Mouse (Mus musculus) cerebellum, adult 2 months (tissue): ENCODE results near the gene Syne4. TPM values are rescaled to one million over a fixed set of nuclear protein-coding genes. Genes with fewer than 3 reads are reported as not detected.

Experiments
- DNase-seq, 2 experiments: peaks; one replicate each; pipeline ENCODE4 v3.0.0; 2021
- H3K27ac ChIP-seq: fragments of 200-500 bp; 2 replicates; pipeline ENCODE4 v1.5.1; 2012; ENCODE audit warnings: low read length, control low read depth, inconsistent platforms; ENCODE audit not compliant: insufficient read depth
- H3K27me3 ChIP-seq: fragments of 200-500 bp; 2 replicates; pipeline ENCODE4 v1.6.1; 2012; ENCODE audit warnings: inconsistent platforms, mild to moderate bottlenecking, low read length, moderate library complexity; ENCODE audit not compliant: control insufficient read depth, insufficient read depth
- H3K4me1 ChIP-seq: fragments of 200-500 bp; 2 replicates; pipeline ENCODE4 v1.6.1; 2011; ENCODE audit warnings: low read length; ENCODE audit not compliant: control insufficient read depth, insufficient read depth
- H3K4me3 ChIP-seq: fragments of 200-500 bp; replicated peaks from 2 replicates; pipeline ENCODE3; 2011; ENCODE audit warnings: mild to moderate bottlenecking, low read depth, low read length, control low read depth; ENCODE audit not compliant: insufficient read depth
- CTCF ChIP-seq: fragments of 200-500 bp; IDR thresholded peaks from 2 replicates; pipeline ENCODE4 v1.5.1; 2011; ENCODE audit warnings: low read depth, mild to moderate bottlenecking, control low read depth, low read length, moderate library complexity, borderline replicate concordance; ENCODE audit not compliant: insufficient read depth
- POLR2A ChIP-seq: fragments of 200-500 bp; IDR thresholded peaks from 2 replicates; pipeline ENCODE4 v1.6.1; 2011; ENCODE audit warnings: low read length, control low read depth, borderline replicate concordance; ENCODE audit not compliant: insufficient read depth
- WGBS: fragments of 180-500 bp; shearing (Covaris S2); methylation state at CpG from one replicate; pipeline ENCODE4 v1.1.7; 2018; 5-methylcytosine and 5-hydroxymethylcytosine counted together
- polyA plus RNA-seq: library from polyadenylated mRNA; depleted of rRNA; stranded (reverse); fragments of >200 nt; gene quantifications from 2 replicates; pipeline ENCODE4 v1.2.3, GENCODE M21; 2012; rRNA removed

Gene Syne4
- polyA plus RNA-seq: 63.4 and 63.8 TPM in 2 replicates

GRCm38 (mm10) chr7:30314721-30315155, at the start of gene Syne4:
TSS of gene Syne4 (plus strand) at chr7:30314807.
- H3K4me3 ChIP-seq: peak within 1 kb of the TSS; percentile 24
- H3K4me1 ChIP-seq: peaks cover 30% of the 10 kb centered on the region
- TF ChIP-seq POLR2A (no peak), CTCF (no peak)
- WGBS: 7% methylated on average over 9 of the region's 9 CpGs
- DNase-seq: peak; percentile 51 to 54
- no peaks in the 10 kb centered on the region for H3K27me3 ChIP-seq
- H3K27ac ChIP-seq: peak within 1 kb of the TSS; percentile 60; the same call in 1 of the 2 replicates

GRCm38 (mm10) chr7:30265041-30265440, 49.6 kb upstream of the Syne4 start:
- DNase-seq: no peak
- Histone ChIP-seq H3K27ac (no peak overlapping the region), H3K4me1 (no peaks in the 10 kb centered on the region), H3K27me3 (no peaks in the 10 kb centered on the region), H3K4me3 (no peak overlapping the region)
- no peak for TF ChIP-seq CTCF
- TF ChIP-seq POLR2A: no peak
- WGBS: 76% methylated on average over 2 of the region's 2 CpGs

- WGBS: 92% methylated on average over 5 of the region's 5 CpGs
- Histone ChIP-seq H3K4me1 (no peaks in the 10 kb centered on the region), H3K4me3 (no peak overlapping the region), H3K27ac (no peak overlapping the region), H3K27me3 (no peaks in the 10 kb centered on the region)
- DNase-seq: no peak
- TF ChIP-seq POLR2A (no peak), CTCF (no peak)
These were observed 49.1 kb upstream of the Syne4 start for GRCm38 (mm10) chr7:30265531-30265930.

- Histone ChIP-seq H3K4me3 (no peak overlapping the region), H3K27me3 (no peaks in the 10 kb centered on the region), H3K4me1 (no peaks in the 10 kb centered on the region), H3K27ac (no peak overlapping the region)
- no peak for DNase-seq
- TF ChIP-seq CTCF (no peak), POLR2A (no peak)
- WGBS: 93% methylated on average over 7 of the region's 7 CpGs
These were observed 48.7 kb upstream of the Syne4 start for GRCm38 (mm10) chr7:30265935-30266334.

- TF ChIP-seq POLR2A (no peak), CTCF (no peak)
- no peak for DNase-seq
- no peaks in the 10 kb centered on the region for H3K4me1 ChIP-seq
- no peak overlapping the region for H3K27ac ChIP-seq
- H3K27me3 ChIP-seq: no peaks in the 10 kb centered on the region
- 75% methylated on average over 3 of the region's 3 CpGs for WGBS
- no peak overlapping the region for H3K4me3 ChIP-seq
These were observed 47.8 kb upstream of the Syne4 start for GRCm38 (mm10) chr7:30266780-30267179.

GRCm38 (mm10) chr7:30269641-30270040, 45.0 kb upstream of the Syne4 start:
- Histone ChIP-seq H3K4me1 (no peaks in the 10 kb centered on the region), H3K27me3 (no peaks in the 10 kb centered on the region), H3K4me3 (no peak overlapping the region), H3K27ac (no peak overlapping the region)
- WGBS: 37% methylated on average over 4 of the region's 4 CpGs
- TF ChIP-seq POLR2A (no peak), CTCF (no peak)
- no peak for DNase-seq

- TF ChIP-seq POLR2A (no peak), CTCF (no peak)
These were observed 40.2 kb upstream of the Syne4 start for GRCm38 (mm10) chr7:30274383-30274782.

GRCm38 (mm10) chr7:30278911-30279310, 35.7 kb upstream of the Syne4 start:
- Histone ChIP-seq H3K27ac (no peak overlapping the region), H3K4me3 (no peak overlapping the region), H3K4me1 (no peaks in the 10 kb centered on the region), H3K27me3 (no peaks in the 10 kb centered on the region)
- no peak for DNase-seq
- WGBS: 42% methylated on average over 2 of the region's 2 CpGs
- TF ChIP-seq CTCF (no peak), POLR2A (no peak)

More at GRCm38 (mm10) chr7:30274383-30274782, 40.2 kb upstream of the Syne4 start:
- Histone ChIP-seq H3K4me3 (no peak overlapping the region), H3K4me1 (no peaks in the 10 kb centered on the region), H3K27me3 (no peaks in the 10 kb centered on the region), H3K27ac (no peak overlapping the region)
- 80% methylated on average over 6 of the region's 6 CpGs for WGBS
- no peak for DNase-seq

GRCm38 (mm10) chr7:30279536-30279935, 35.1 kb upstream of the Syne4 start:
- DNase-seq: no peak
- TF ChIP-seq CTCF (no peak), POLR2A (no peak)
- no peaks in the 10 kb centered on the region for H3K27me3 ChIP-seq
- H3K4me1 ChIP-seq: no peaks in the 10 kb centered on the region
- no peak overlapping the region for H3K27ac ChIP-seq
- H3K4me3 ChIP-seq: peak overlapping the region; percentile 79
- 1% methylated on average over 6 of the region's 6 CpGs for WGBS
